Comparison of ENCODE assay signal across 8 mouse cellular contexts in the genomic region with DNA sequence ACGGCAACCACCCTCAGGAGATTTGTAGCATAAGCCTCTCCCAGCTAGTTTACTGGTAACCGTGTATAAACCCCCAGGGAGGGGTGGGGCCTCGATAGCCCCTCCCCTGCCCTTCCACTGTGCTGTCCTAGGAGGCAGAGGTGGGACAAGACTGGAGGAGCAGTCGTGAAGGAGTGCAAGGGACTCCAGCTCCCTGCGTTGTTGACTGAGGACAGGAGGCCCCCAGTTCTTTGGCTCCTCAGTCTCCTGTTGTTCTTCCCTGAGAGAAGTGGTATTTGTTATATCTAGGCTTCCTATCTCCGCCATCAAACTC. TPM values are rescaled to one million over a fixed set of nuclear protein-coding genes. Genes with fewer than 3 reads are reported as not detected.
DNase-seq lines count a peak whose midpoint lies in the region; ATAC-seq and TF ChIP-seq lines count a peak whose summit lies in the region.

No protein-coding gene starts in this region.

- WGBS in lung, embryonic 14.5 days, result 12% methylated on average over 6 of the region's 6 CpGs
- 16% methylated on average over 6 of the region's 6 CpGs for WGBS in intestine, embryonic 16.5 days

- H3K36me3 ChIP-seq in lung, embryonic 14.5 days (ENCODE audit: insufficient read depth), result no peaks in the 10 kb centered on the region
- no peaks in the 10 kb centered on the region for H3K36me3 ChIP-seq in intestine, embryonic 16.5 days (ENCODE audit: control insufficient read depth, insufficient read depth, low read length)

- H3K9ac ChIP-seq in lung, embryonic 14.5 days, result no peak overlapping the region
- 0 out of 2 replicates have a peak overlapping the region, but pooled peaks have one; percentile 7 for H3K9ac ChIP-seq in intestine, embryonic 16.5 days (ENCODE audit: low read depth, low read length)

- ATAC-seq in lung, embryonic 14.5 days (ENCODE audit: insufficient read depth), result peak; percentile 47
- no peak for ATAC-seq in intestine, embryonic 16.5 days

- H3K27me3 ChIP-seq in lung, embryonic 14.5 days (ENCODE audit: insufficient read depth, low read length), result no peaks in the 10 kb centered on the region
- H3K27me3 ChIP-seq in intestine, embryonic 16.5 days (replicated peaks; ENCODE audit: control insufficient read depth, insufficient read depth, low read length), result no peaks in the 10 kb centered on the region

- peak overlapping the region; percentile 74 for H3K4me2 ChIP-seq in lung, embryonic 14.5 days
- peak overlapping the region; percentile 19; the same call in 1 of the 2 replicates for H3K4me2 ChIP-seq in intestine, embryonic 16.5 days (ENCODE audit: low read depth, low read length)

- peaks cover 16% of the 10 kb centered on the region for H3K4me1 ChIP-seq in lung, embryonic 14.5 days (ENCODE audit: insufficient read depth)
- H3K4me1 ChIP-seq in intestine, embryonic 16.5 days (ENCODE audit: control insufficient read depth, insufficient read depth, low read length), result peaks cover 22% of the 10 kb centered on the region

- no peaks in the 10 kb centered on the region for H3K9me3 ChIP-seq in lung, embryonic 14.5 days (ENCODE audit: low read depth, low read length)
- H3K9me3 ChIP-seq in intestine, embryonic 16.5 days (ENCODE audit: control insufficient read depth, low read length), result no peaks in the 10 kb centered on the region

- peak; percentile 20; the same call in 1 of the 2 replicates for TF ChIP-seq CTCF in lung, embryonic 14.5 days (IDR thresholded peaks at IDR 0.05; ENCODE audit: low read depth)

- no peak overlapping the region for H3K4me3 ChIP-seq in lung, embryonic 14.5 days (ENCODE audit: low read depth, low read length)
- no peak overlapping the region for H3K4me3 ChIP-seq in intestine, embryonic 16.5 days (ENCODE audit: low read length)

- peak overlapping the region; percentile 33; the same call in 1 of the 2 replicates for H3K27ac ChIP-seq in lung, embryonic 14.5 days (ENCODE audit: low read depth)
- H3K27ac ChIP-seq in intestine, embryonic 16.5 days (ENCODE audit: low read length), result 0 out of 2 replicates have a peak overlapping the region, but pooled peaks have one; percentile 28

- peak; percentile 55 for DNase-seq in lung, embryonic 14.5 days
- no peak for DNase-seq in lung, postnatal 25 days (ENCODE audit: low spot score)
- DNase-seq in c-Kit-positive CD71-positive TER-119-negative erythroid progenitor cells, embryonic 14.5 days (ENCODE audit: low read depth), result peak; percentile 56
- DNase-seq in retina, postnatal 1 day, result peak; percentile 55
- DNase-seq in Muller cell, postnatal 12 days (ENCODE audit: inconsistent ontology term), result no peak
- DNase-seq in gastrocnemius, adult 8-10 months (ENCODE audit: low spot score in 2 of 2), result no peak
- DNase-seq in adrenal gland, adult 18-20 months (ENCODE audit: low spot score in 2 of 2), result no peak

RNA-seq across cellular contexts. Expression of a gene that starts 58.5 kb away (rescaled TPM):
- 4.9 and 6.0 TPM in 2 replicates for polyA plus RNA-seq in lung, embryonic 14.5 days (2014; fragmentation: Nextera tagmentation; extraction: Ambion mirVana)
- 2.4 and 2.9 TPM in 2 replicates for polyA plus RNA-seq in intestine, embryonic 16.5 days (2015; fragmentation: Nextera tagmentation; extraction: Ambion mirVana)
- 1 to 10 TPM; 5.9 to 7.5 (median 6.7) TPM for total RNA-seq in gastrocnemius, adult 8-10 months (2022)
- 10 to 100 TPM; 20.0 to 21.7 TPM for total RNA-seq in adrenal gland, adult 18-20 months (2021)

Comparison
In these comparisons a context has a peak if more than half of its experiments do, and no peak if none do; other contexts are left out.
1. DNase-seq: peak in lung, embryonic 14.5 days (single experiment), c-Kit-positive CD71-positive TER-119-negative erythroid progenitor cells, embryonic 14.5 days (single experiment) and retina, postnatal 1 day (single experiment); none in lung, postnatal 25 days (single experiment), Muller cell, postnatal 12 days (single experiment), gastrocnemius, adult 8-10 months (0 of 2) and adrenal gland, adult 18-20 months (0 of 2).